Mouse (Mus musculus) embryonic facial prominence, embryonic 10.5 days (tissue): Measurements from ENCODE around the gene Vwa1. TPM values are rescaled to one million over a fixed set of nuclear protein-coding genes. Genes with fewer than 3 reads are reported as not detected.
"Not testable (repeated sequence)": the region's sequence is repeated elsewhere in the genome, so short reads cannot be mapped to it uniquely, and the experiment has no call there.

ENCODE experiments used
- DNase-seq: peaks from one replicate; pipeline ENCODE4 v3.0.0-alpha.2; 2017; ENCODE audit warnings: low spot score
- H3K27ac ChIP-seq: fragments of 300-500 bp; sonication (generic); replicated peaks from 2 replicates; pipeline ENCODE4 v1.5.1; 2016; ENCODE audit warnings: mild to moderate bottlenecking
- H3K27me3 ChIP-seq: fragments of 300-500 bp; sonication (generic); replicated peaks from 2 replicates; pipeline ENCODE4 v1.6.1; 2016; ENCODE audit warnings: low read depth, mild to moderate bottlenecking; ENCODE audit not compliant: poor library complexity, severe bottlenecking
- H3K36me3 ChIP-seq: fragments of 300-500 bp; sonication (generic); replicated peaks from 2 replicates; pipeline ENCODE4 v1.6.1; 2016; ENCODE audit warnings: mild to moderate bottlenecking, moderate library complexity
- H3K4me1 ChIP-seq: fragments of 300-500 bp; sonication (generic); 2 replicates; pipeline ENCODE4 v1.6.1; 2016
- H3K4me3 ChIP-seq: fragments of 300-500 bp; sonication (generic); 2 replicates; pipeline ENCODE4 v1.5.1; 2016; ENCODE audit warnings: mild to moderate bottlenecking, moderate library complexity
- H3K9me3 ChIP-seq: fragments of 300-500 bp; sonication (generic); 2 replicates; pipeline ENCODE4 v1.6.1; 2016; ENCODE audit warnings: mild to moderate bottlenecking
- WGBS: fragments of 180-500 bp; shearing (Covaris S2); methylation state at CpG from one replicate; pipeline ENCODE4 v1.1.7; 2016; 5-methylcytosine and 5-hydroxymethylcytosine counted together
- polyA plus RNA-seq: library from polyadenylated mRNA; unstranded; fragments of >200 nt; fragmentation: Nextera tagmentation; extraction: Ambion mirVana; gene quantifications from 2 replicates; pipeline ENCODE4 v1.2.1, GENCODE M21; 2016

Gene Vwa1
- polyA plus RNA-seq, 1 experiment from 2014 or later: 8.6 TPM

DNA sequence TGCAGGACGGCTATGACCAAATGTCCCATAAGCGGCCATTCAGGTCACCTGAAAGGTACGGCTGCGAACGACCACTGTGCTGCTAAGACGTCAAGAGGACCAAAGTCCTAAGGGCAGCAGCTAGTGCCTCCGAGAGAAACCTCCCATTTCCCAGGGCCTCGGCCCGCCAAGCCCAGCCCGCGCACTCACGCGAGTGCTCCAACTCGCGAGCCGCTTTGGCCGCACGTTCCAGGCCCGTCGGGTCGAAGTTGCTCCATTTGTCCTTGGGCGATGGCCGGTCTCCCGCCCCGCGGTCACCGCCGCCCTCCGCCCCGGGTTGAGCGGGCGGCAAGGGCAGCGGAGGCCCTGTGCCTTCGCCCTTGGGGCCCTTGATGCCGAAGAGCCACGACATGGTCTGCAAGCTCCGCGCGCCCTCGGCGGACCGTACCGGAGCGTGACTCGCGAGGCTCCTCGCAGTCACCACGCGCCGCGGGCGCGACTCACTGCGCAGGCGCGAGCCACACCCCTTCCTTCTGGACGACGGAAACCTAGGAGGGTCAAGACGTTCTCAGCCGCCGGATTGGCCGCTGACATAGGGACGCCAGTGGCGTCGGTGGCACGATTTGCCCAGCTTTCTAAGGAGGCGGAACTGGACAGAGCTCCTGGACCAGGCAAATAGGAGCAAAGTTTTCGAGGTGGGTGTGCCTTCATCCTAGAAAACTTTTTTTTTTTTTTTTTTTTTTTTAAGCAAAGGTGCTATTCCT lies 13.7 kb downstream of the Vwa1 start, which contains the start of gene Atad3a:
Atad3a (minus strand) TSS at position 481 of the 743 bp plus-strand sequence.
- WGBS: under 1% methylated on average over 68 of the region's 68 CpGs
- Histone ChIP-seq H3K36me3 (peaks cover 30% of the 10 kb centered on the region), H3K27ac (peak within 1 kb of the TSS; percentile 81), H3K9me3 (no peaks in the 10 kb centered on the region), H3K27me3 (no peaks in the 10 kb centered on the region), H3K4me3 (peak within 1 kb of the TSS; percentile 87), H3K4me1 (peaks cover 33% of the 10 kb centered on the region)
- peak; percentile 97 for DNase-seq

DNA sequence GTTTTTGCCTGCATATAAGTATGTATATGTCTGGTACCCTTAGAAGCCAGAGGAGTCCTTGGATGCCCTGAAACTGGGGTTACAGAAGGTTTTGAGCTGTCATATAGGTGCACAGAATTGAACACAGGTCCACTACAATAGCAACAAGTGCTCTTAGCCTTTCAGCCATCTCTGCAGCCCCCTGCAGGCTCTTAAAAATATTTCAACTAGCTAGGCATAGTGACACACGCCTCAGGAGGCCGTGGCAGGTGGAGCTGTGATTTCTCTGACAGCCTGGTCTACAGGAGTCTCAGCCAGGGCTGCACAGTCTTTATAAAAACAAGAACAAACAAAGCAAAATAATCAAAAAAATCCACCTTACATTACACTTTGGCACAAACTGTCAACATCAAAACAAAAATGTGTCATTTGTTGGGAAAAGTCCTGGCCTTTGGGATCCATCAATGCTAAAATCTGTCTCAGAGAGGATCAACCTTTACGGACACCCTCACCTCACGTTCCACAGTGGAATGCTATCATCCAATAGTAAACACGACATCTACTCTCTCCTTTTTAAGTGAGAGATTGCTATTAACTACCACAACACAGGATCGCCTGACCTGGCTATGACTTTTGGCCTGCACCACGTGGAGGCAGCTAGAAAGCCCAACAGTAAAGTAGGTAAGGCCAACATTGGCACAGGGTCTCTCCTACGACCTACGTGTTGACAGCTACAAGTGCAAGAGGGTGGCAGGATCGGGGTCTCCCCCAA lies 14.5 kb downstream of the Vwa1 start:
- WGBS: 5% methylated on average over 10 of the region's 10 CpGs
- Histone ChIP-seq H3K27ac (peak overlapping the region; percentile 81), H3K4me1 (peaks cover 33% of the 10 kb centered on the region), H3K27me3 (no peaks in the 10 kb centered on the region), H3K36me3 (peaks cover 37% of the 10 kb centered on the region), H3K4me3 (peak overlapping the region; percentile 87), H3K9me3 (no peaks in the 10 kb centered on the region)
- DNase-seq: no peak

DNA sequence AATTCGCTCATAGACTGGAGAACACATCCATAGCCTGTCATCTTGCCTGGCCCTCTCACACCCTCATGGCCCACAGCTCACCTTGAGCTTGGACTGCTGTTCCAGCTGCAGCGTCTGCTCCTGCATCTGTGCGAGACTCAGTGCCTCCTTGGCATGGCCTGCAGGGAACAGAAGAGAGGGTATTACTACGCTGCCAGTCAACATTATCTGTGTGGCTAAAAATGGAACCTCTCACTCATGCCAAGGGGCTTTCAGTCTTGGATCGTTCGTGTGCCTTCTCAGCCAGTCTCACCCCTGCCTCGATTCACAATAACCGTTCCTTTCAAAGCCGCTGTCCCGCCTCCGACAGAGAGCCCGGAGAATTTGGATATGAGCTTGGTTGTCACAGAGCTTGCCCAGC lies 17.5 kb downstream of the Vwa1 start:
- Histone ChIP-seq H3K9me3 (no peaks in the 10 kb centered on the region), H3K27ac (no peak overlapping the region), H3K36me3 (peaks cover 66% of the 10 kb centered on the region), H3K4me1 (peaks cover 29% of the 10 kb centered on the region), H3K4me3 (no peak overlapping the region), H3K27me3 (no peaks in the 10 kb centered on the region)
- 94% methylated on average over 12 of the region's 12 CpGs for WGBS
- no peak for DNase-seq

DNA sequence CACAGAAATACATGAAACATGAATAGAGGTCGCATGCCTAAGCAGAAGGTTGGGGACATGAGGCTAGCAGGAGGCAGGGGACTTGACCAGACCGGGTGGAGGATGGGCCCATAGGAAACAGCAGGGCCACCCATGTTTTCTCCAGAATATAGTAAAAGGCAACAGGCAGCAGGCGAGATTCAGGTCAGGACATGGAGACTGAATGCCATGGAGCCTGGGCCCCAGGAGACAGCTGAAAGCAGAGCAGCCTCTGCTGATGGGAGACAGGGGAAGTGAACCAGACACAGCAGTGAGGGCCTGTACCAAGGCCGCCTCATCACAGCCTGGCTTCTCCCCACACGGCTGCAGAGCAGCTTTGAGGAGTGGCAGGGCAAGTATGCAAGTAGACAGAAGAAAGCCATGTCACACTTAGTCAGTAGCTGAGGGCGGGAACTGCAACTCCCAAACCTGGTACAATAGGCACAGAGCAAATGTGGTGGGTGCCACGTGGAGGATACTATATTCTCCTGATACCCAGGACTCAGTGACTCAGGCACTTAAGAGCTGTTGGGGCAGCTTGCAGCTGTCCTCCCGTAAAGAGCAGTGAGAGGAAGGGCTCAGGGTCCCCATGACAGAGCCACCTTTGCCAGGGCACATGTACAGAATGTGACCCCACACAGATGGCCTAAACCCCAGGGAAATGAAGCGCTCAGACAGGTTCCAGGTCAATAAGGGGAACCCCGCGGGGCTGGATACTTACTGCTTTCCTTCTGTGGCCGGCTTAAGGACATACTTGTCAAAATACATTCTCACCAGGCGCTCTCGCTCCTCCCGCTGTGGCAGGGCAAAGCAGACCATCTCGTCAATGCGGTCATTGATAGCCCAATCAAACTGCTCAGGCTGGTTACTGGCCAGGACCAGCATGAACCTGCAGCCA lies 27.7 kb downstream of the Vwa1 start:
- WGBS: 89% methylated on average over 17 of the region's 17 CpGs
- H3K27ac ChIP-seq: no peak overlapping the region
- no peak for DNase-seq
- no peak overlapping the region for H3K4me3 ChIP-seq
- no peaks in the 10 kb centered on the region for H3K4me1 ChIP-seq
- H3K27me3 ChIP-seq: no peaks in the 10 kb centered on the region
- no peaks in the 10 kb centered on the region for H3K9me3 ChIP-seq
- peaks cover 100% of the 10 kb centered on the region for H3K36me3 ChIP-seq

DNA sequence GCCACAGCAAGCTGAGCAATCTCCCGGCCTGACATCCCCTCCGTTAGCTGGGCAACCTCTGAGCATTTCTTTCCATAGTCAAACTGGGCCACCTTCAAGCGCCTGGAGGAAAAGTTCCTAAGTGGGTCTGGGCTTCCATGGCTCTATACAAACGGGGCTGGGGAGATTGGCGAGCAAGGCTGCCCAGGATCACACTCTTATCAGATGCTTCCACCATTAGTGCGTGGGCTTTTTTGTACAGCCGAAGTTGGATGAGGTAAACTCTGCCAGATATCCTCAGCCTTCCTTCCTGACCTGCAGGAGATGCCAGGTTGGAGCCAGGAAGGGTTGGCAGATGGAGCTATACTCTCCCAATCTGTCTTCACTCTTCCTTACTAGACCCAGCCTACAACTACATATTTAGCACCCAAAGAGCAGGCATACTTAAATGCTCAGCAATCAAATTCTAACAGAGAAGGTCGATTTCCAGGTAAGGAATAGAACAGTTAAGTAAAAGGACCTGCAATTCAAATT lies 28.4 kb downstream of the Vwa1 start:
- no peak for DNase-seq
- Histone ChIP-seq H3K27ac (no peak overlapping the region), H3K9me3 (no peaks in the 10 kb centered on the region), H3K27me3 (no peaks in the 10 kb centered on the region), H3K4me3 (no peak overlapping the region), H3K4me1 (no peaks in the 10 kb centered on the region), H3K36me3 (peaks cover 100% of the 10 kb centered on the region)
- whole genome bisulfite sequencing: 88% methylated on average over 8 of the region's 8 CpGs

DNA sequence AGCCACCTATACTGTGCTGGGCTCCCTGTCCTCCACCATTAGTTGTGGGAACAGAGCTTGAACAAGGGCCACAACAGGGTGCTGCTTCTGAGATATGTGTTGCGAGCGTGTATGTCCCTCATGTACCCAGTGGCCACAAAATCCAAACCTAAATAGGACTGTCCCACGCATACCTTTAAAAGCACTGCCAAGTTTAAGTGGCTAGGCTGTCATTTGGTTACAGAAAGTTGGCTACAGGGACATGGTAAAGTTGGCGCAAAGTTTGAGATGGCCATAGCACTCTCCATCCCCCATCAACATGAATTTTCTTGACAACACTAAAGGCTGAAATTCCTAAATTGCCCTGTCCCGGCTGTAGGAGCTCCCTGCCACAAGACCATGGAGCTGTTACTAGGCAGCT lies 29.4 kb downstream of the Vwa1 start:
- Histone ChIP-seq H3K9me3 (no peaks in the 10 kb centered on the region), H3K27me3 (no peaks in the 10 kb centered on the region), H3K36me3 (peaks cover 100% of the 10 kb centered on the region), H3K27ac (no peak overlapping the region), H3K4me1 (no peaks in the 10 kb centered on the region), H3K4me3 (no peak overlapping the region)
- no peak for DNase-seq
- 92% methylated on average over 5 of the region's 5 CpGs for WGBS

DNA sequence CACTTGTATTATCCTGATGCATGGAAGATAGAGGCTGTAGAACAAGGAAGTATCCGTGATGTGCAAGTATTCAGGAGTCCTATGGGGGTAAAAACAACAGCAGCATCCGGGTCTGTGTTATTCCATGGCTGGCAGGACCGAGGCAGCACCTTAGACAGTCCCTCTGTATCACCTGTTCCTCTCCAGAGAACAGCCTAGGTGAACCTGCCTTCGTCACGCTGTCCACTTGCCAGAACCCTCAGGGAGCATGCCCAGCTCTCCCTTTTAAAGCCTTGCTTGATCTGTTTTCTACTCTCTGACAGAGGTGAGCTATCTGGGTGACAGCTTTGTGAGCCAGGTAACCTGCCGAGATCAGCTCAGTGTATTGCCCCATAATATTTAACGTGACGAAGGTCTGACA lies 30.0 kb downstream of the Vwa1 start:
- Histone ChIP-seq H3K36me3 (peaks cover 100% of the 10 kb centered on the region), H3K27me3 (no peaks in the 10 kb centered on the region), H3K9me3 (no peaks in the 10 kb centered on the region), H3K4me1 (no peaks in the 10 kb centered on the region), H3K4me3 (no peak overlapping the region), H3K27ac (no peak overlapping the region)
- 94% methylated on average over 8 of the region's 8 CpGs for WGBS
- no peak for DNase-seq

DNA sequence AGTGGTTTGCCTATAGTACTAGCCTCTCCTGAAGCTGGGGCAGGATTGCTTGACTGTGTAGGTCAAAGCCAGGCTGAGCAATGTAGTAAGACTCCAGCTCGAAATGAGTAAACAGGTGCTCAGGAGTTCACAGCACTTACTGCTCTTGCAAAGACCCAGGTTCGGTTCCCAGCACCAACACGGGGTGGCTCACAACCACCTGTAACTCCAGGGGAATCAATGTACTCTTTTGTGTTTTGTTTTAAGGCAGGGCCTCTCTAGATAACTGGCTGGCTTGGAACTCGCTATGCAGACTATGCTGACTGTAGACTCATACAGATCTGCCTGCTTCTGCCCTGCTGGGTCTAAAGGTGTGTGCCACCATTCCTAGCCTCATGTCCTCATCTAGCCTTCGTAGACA lies 31.8 kb downstream of the Vwa1 start:
- Histone ChIP-seq H3K9me3 (no peaks in the 10 kb centered on the region), H3K27me3 (no peaks in the 10 kb centered on the region), H3K36me3 (peaks cover 95% of the 10 kb centered on the region), H3K27ac (no peak overlapping the region), H3K4me3 (no peak overlapping the region), H3K4me1 (peaks cover 10% of the 10 kb centered on the region)
- WGBS: 93% methylated on average over 5 of the region's 5 CpGs
- no peak for DNase-seq

DNA sequence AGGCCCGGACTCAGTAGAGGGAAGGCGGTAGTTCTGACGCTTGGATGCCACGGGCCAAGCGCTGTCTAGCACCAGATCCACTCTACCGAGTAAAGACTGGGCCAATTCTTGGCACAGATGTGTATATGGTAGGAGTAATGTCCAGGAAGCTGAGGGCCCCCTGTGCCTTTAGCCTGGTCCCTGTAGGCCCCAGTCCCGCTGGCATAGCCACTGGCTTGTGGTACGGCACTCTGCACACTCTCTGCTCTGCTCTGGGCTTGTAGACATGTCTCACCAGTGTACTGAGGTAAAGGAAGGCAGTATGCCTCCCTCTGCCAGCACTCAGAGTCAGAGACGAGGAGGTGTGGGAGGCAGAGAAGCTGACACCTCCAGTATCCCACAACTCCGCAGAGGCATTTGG lies 33.8 kb downstream of the Vwa1 start:
- not testable (repeated sequence) for H3K4me3 ChIP-seq, H3K27ac ChIP-seq, H3K27me3 ChIP-seq, DNase-seq, H3K9me3 ChIP-seq
- peaks cover 22% of the 10 kb centered on the region for H3K4me1 ChIP-seq
- H3K36me3 ChIP-seq: peaks cover 91% of the 10 kb centered on the region
- WGBS: 88% methylated on average over 10 of the region's 10 CpGs

DNA sequence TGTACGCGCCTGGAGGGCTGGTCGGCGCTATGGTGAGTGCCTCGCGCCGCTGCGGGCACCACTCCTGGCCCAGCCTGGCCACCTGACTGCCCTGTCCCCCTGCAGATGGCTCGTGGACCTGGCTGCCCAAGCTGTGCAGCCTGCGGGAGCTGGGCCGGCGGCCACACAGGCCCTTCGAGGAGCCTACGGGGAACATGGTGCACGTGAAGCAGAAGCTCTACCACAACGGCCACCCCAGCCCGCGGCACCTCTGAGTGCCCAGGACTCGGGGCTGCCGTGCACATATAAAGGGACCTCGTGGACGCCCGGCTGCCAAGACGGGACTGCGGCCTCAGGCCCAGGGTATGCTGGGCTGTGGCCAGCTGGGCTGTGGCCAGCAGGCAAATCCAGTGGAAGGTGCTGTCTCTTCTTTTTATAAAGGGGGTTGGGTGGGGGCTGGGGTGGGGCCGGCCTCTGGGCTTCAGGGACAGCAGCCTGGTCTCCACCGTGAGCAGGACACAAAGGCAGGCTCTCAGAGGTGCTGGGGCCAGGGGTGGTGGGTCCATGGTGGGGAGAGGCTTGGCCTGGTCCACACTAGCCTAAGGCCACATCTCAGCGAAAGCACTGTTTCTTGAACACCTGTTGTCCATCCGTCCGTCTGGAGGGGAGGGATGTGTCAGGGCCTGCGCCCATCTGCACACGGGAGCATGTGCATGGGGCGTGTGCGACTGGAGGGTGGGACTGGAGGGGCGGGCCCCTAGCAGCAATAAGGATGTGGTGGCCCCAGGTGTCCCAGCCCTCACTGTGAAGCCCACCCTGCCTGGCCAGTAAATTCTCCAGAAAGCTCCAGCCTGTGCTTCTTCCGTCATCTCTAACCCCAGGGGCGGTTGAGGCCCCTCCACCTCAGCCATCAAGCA lies 34.5 kb downstream of the Vwa1 start:
- Histone ChIP-seq H3K4me1 (peaks cover 28% of the 10 kb centered on the region), H3K36me3 (peaks cover 84% of the 10 kb centered on the region), H3K4me3 (0 out of 2 replicates have a peak overlapping the region, but pooled peaks have one; percentile 5), H3K27me3 (no peaks in the 10 kb centered on the region), H3K9me3 (no peaks in the 10 kb centered on the region), H3K27ac (no peak overlapping the region)
- DNase-seq: no peak
- 85% methylated on average over 37 of the region's 37 CpGs for WGBS

DNA sequence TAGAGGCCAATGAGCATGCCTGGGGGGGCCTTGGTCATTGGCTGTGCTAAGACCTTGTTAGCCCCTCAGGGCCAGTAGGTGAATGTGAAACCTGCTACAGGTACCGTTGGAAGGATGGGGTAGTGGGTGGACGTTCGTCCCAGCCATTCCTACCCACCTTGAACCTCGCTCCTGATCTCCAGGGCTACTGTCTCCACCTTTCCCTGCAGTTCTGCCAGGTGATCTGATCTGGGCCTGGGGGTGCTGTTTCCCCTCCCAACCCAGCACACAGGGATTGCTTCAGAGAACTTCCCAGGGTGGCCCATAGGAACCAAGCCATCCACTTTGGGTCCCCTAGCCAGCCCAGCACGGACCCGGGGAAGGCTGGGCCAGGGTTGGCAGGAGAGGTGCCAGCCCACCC lies 35.3 kb downstream of the Vwa1 start:
- peaks cover 75% of the 10 kb centered on the region for H3K36me3 ChIP-seq
- H3K9me3 ChIP-seq: no peaks in the 10 kb centered on the region
- no peaks in the 10 kb centered on the region for H3K27me3 ChIP-seq
- DNase-seq: no peak
- WGBS: 83% methylated on average over 6 of the region's 6 CpGs
- no peak overlapping the region for H3K27ac ChIP-seq
- H3K4me3 ChIP-seq: no peak overlapping the region
- H3K4me1 ChIP-seq: peaks cover 32% of the 10 kb centered on the region
